12 mouse cellular contexts compared by ENCODE assay signal in genomic region chr3:127107281-127107680, GRCm38 (mm10).
A peak's percentile ranks its signal among the peaks of the same experiment; 100 is the strongest.
DNase-seq lines count a peak whose midpoint lies in the region; ATAC-seq lines count a peak whose summit lies in the region.
"Had no signal": no experiment of that assay in that cellular context is flagged by ENCODE, and none has a peak within 500 bp of the region (broad histone marks: within the 10 kb centered on the region; RNA-seq: fewer than 3 reads in every experiment).

No protein-coding gene starts in this region.

- H3K4me3 ChIP-seq in limb, embryonic 15.5 days = no peak overlapping the region
- H3K4me3 ChIP-seq in hindbrain, embryonic 14.5 days (replicated peaks; ENCODE audit: low read length) = no peak overlapping the region
- H3K4me3 ChIP-seq: forebrain, embryonic 12.5 days had no signal

- no peaks in the 10 kb centered on the region for H3K9me3 ChIP-seq in limb, embryonic 15.5 days
- H3K9me3 ChIP-seq in hindbrain, embryonic 14.5 days (ENCODE audit: control insufficient read depth, low read length) = no peaks in the 10 kb centered on the region
- H3K9me3 ChIP-seq: forebrain, embryonic 12.5 days; G1E had no signal

- H3K4me2 ChIP-seq in limb, embryonic 15.5 days = no peak overlapping the region
- H3K4me2 ChIP-seq in hindbrain, embryonic 14.5 days (replicated peaks) = no peak overlapping the region
- H3K4me2 ChIP-seq: forebrain, embryonic 12.5 days had no signal

- H3K27ac ChIP-seq in limb, embryonic 15.5 days = no peak overlapping the region
- H3K27ac ChIP-seq in hindbrain, embryonic 14.5 days = no peak overlapping the region
- H3K27ac ChIP-seq: forebrain, embryonic 12.5 days had no signal

- no peaks in the 10 kb centered on the region for H3K36me3 ChIP-seq in limb, embryonic 15.5 days
- no peaks in the 10 kb centered on the region for H3K36me3 ChIP-seq in hindbrain, embryonic 14.5 days (replicated peaks; ENCODE audit: control insufficient read depth, insufficient read depth)
- H3K36me3 ChIP-seq: forebrain, embryonic 12.5 days; G1E had no signal

- peak; percentile 45 for DNase-seq in left cerebral cortex, postnatal 4 days
- DNase-seq in left cerebral cortex, adult 18-20 months (ENCODE audit: low spot score in 2 of 2) = no peak
- peak; percentile 73 for DNase-seq in cerebellum, adult 8-10 months
- DNase-seq in gastrocnemius, postnatal 10 days = peak; percentile 27
- no peak for DNase-seq in ovary, adult 18-20 months (ENCODE audit: low spot score)
- DNase-seq in hindbrain, embryonic 14.5 days (ENCODE audit: low spot score) = no peak
- DNase-seq: kidney, adult 2 months; lung, adult 2 months; midbrain, embryonic 14.5 days had no signal

- WGBS in limb, embryonic 15.5 days = 40% methylated on average over 5 of the region's 5 CpGs
- WGBS in hindbrain, embryonic 14.5 days = 79% methylated on average over 5 of the region's 5 CpGs

- intact Hi-C loops in left cerebral cortex, postnatal 4 days (cut with DNase I) = no loop called here

- H3K4me1 ChIP-seq in limb, embryonic 15.5 days = peaks cover 13% of the 10 kb centered on the region
- peaks cover 6% of the 10 kb centered on the region; the same call in 1 of the 2 replicates for H3K4me1 ChIP-seq in hindbrain, embryonic 14.5 days (replicated peaks; ENCODE audit: control insufficient read depth, insufficient read depth, low read length)
- H3K4me1 ChIP-seq: forebrain, embryonic 12.5 days had no signal

- no peaks in the 10 kb centered on the region for H3K27me3 ChIP-seq in limb, embryonic 15.5 days
- no peaks in the 10 kb centered on the region for H3K27me3 ChIP-seq in hindbrain, embryonic 14.5 days (ENCODE audit: control insufficient read depth, insufficient read depth, low read length)
- H3K27me3 ChIP-seq: forebrain, embryonic 12.5 days had no signal

- H3K9ac ChIP-seq in limb, embryonic 15.5 days = no peak overlapping the region
- H3K9ac ChIP-seq in hindbrain, embryonic 14.5 days = no peak overlapping the region
- H3K9ac ChIP-seq: forebrain, embryonic 12.5 days had no signal

- ATAC-seq in limb, embryonic 15.5 days (ENCODE audit: insufficient number of reproducible peaks, low FRiP score, low TSS enrichment, low read depth) = peak; percentile 75
- no peak for ATAC-seq in hindbrain, embryonic 14.5 days (ENCODE audit: low FRiP score)

Comparison
In these comparisons a context has a peak if more than half of its experiments do, and no peak if none do; other contexts are left out.
1. DNase-seq: peak in left cerebral cortex, postnatal 4 days (single experiment), cerebellum, adult 8-10 months (single experiment) and gastrocnemius, postnatal 10 days (single experiment); none in left cerebral cortex, adult 18-20 months (0 of 2), ovary, adult 18-20 months (single experiment) and hindbrain, embryonic 14.5 days (single experiment).